ENCODE assay signal across 20 mouse cellular contexts in the genomic region with DNA sequence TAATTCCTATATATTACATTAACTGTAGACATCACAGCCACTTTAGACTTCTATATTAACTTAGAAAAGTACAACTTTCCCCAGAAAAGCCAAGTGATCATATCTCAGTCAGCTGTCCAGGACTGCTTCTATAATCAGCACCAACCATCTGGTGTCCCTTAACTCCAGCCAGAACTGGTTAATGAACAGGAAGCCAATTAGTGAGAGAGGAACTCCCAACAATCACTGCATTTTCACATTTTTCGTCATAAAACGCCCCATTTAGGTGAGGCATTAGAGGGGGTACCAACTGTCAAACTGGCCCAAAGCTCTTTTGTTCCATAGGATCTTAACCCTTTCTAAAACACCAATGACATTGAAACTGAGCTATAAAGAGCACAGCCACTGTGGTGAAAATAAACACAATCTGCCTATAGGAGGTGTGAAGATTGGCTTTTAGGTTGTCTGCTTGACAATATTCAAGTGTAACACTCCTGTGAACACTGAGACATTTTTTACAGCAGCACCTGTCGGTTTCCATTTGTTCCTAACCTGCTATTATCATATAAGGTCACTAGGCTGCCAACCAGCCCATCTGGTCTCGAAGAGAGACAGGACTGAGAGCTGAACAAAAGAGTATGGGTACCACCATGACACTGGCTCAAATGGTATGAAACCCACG.
DNase-seq lines count a peak whose midpoint lies in the region; ATAC-seq and TF ChIP-seq lines count a peak whose summit lies in the region.
"Had no signal": no experiment of that assay in that cellular context is flagged by ENCODE, and none has a peak within 500 bp of the region (broad histone marks: within the 10 kb centered on the region; RNA-seq: fewer than 3 reads in every experiment).

No protein-coding gene starts in this region.

- TF ChIP-seq CTCF in forebrain, postnatal 0 days (IDR thresholded peaks at IDR 0.05; ENCODE audit: low read depth) = no peak
- no peak for TF ChIP-seq CTCF in stomach, postnatal 0 days (IDR thresholded peaks at IDR 0.05; ENCODE audit: low read depth)

- WGBS in forebrain, embryonic 11.5 days = 82% methylated on average over 5 of the region's 5 CpGs
- 86% methylated on average over 5 of the region's 5 CpGs for WGBS in forebrain, embryonic 10.5 days
- 80% methylated on average over 5 of the region's 5 CpGs for WGBS in neural tube, embryonic 15.5 days
- 50% methylated on average over 5 of the region's 5 CpGs for WGBS in forebrain, postnatal 0 days
- WGBS in stomach, postnatal 0 days = 89% methylated on average over 5 of the region's 5 CpGs

- no peaks in the 10 kb centered on the region for H3K27me3 ChIP-seq in forebrain, embryonic 11.5 days (ENCODE audit: control insufficient read depth, insufficient read depth, low read length)
- no peaks in the 10 kb centered on the region for H3K27me3 ChIP-seq in forebrain, embryonic 10.5 days (ENCODE audit: poor library complexity, severe bottlenecking)
- H3K27me3 ChIP-seq in neural tube, embryonic 15.5 days (replicated peaks) = no peaks in the 10 kb centered on the region
- H3K27me3 ChIP-seq in forebrain, postnatal 0 days (ENCODE audit: insufficient read depth, low read length) = no peaks in the 10 kb centered on the region
- H3K27me3 ChIP-seq in stomach, postnatal 0 days (ENCODE audit: control insufficient read depth, insufficient read depth, low read length) = no peaks in the 10 kb centered on the region
- H3K27me3 ChIP-seq: embryonic facial prominence, embryonic 13.5 days; heart, embryonic 15.5 days; hindbrain, embryonic 13.5 days had no signal

- TF ChIP-seq EP300 in stomach, postnatal 0 days (optimal IDR thresholded peaks at IDR 0.05) = no peak

- peak; percentile 67 for ATAC-seq in forebrain, embryonic 11.5 days (replicated peaks; ENCODE audit: low FRiP score)
- peak; percentile 53; the same call in 1 of the 2 replicates for ATAC-seq in neural tube, embryonic 15.5 days (ENCODE audit: low FRiP score)
- peak; percentile 80 for ATAC-seq in forebrain, postnatal 0 days
- no peak for ATAC-seq in stomach, postnatal 0 days (ENCODE audit: low FRiP score, low TSS enrichment)

- no peak for DNase-seq in forebrain, embryonic 11.5 days (ENCODE audit: low spot score)
- no peak for DNase-seq in forebrain, embryonic 10.5 days (ENCODE audit: extremely low spot score, low spot score)
- DNase-seq in neural tube, embryonic 10.5 days (ENCODE audit: extremely low spot score, low spot score) = no peak
- DNase-seq in cerebellum, postnatal 14 days = peak; percentile 40 to 70
- peak; percentile 64 for DNase-seq in forebrain, postnatal 0 days
- DNase-seq in yolk sac, embryonic 10.5 days (ENCODE audit: low spot score) = no peak
- DNase-seq in stomach, postnatal 0 days (ENCODE audit: low spot score) = no peak
- DNase-seq: gastrocnemius, adult 2 months; heart, adult 18-20 months; kidney, adult 2 months; kidney, postnatal 14 days; liver; lung, adult 18-20 months; lung, postnatal 36 days; right cerebral cortex, postnatal 4 days; thymus, adult 2 months had no signal

- no peaks in the 10 kb centered on the region for H3K36me3 ChIP-seq in forebrain, embryonic 11.5 days (ENCODE audit: control insufficient read depth, insufficient read depth, low read length)
- H3K36me3 ChIP-seq in forebrain, embryonic 10.5 days (replicated peaks) = peaks cover 24% of the 10 kb centered on the region
- H3K36me3 ChIP-seq in neural tube, embryonic 15.5 days = peaks cover 17% of the 10 kb centered on the region
- H3K36me3 ChIP-seq in forebrain, postnatal 0 days (ENCODE audit: insufficient read depth) = peaks cover 13% of the 10 kb centered on the region; the same call in 1 of the 2 replicates
- peaks cover 9% of the 10 kb centered on the region; the same call in 1 of the 2 replicates for H3K36me3 ChIP-seq in stomach, postnatal 0 days (ENCODE audit: control insufficient read depth, insufficient read depth, low read length)

- no peak overlapping the region for H3K9ac ChIP-seq in forebrain, embryonic 11.5 days (ENCODE audit: low read length)
- H3K9ac ChIP-seq in neural tube, embryonic 15.5 days (replicated peaks) = no peak overlapping the region
- H3K9ac ChIP-seq in forebrain, postnatal 0 days = no peak overlapping the region
- no peak overlapping the region for H3K9ac ChIP-seq in stomach, postnatal 0 days (ENCODE audit: low read length)
- H3K9ac ChIP-seq: embryonic facial prominence, embryonic 13.5 days; heart, embryonic 15.5 days; hindbrain, embryonic 13.5 days had no signal

- no peak overlapping the region for H3K4me3 ChIP-seq in forebrain, embryonic 11.5 days (ENCODE audit: low read depth, low read length)
- H3K4me3 ChIP-seq in forebrain, embryonic 10.5 days = no peak overlapping the region
- no peak overlapping the region for H3K4me3 ChIP-seq in neural tube, embryonic 15.5 days (replicated peaks)
- H3K4me3 ChIP-seq in forebrain, postnatal 0 days (ENCODE audit: low read depth, low read length) = no peak overlapping the region
- H3K4me3 ChIP-seq in stomach, postnatal 0 days (ENCODE audit: low read depth, low read length) = no peak overlapping the region
- H3K4me3 ChIP-seq: embryonic facial prominence, embryonic 13.5 days; gastrocnemius, adult 2 months; heart, embryonic 15.5 days; hindbrain, embryonic 13.5 days had no signal

- no peak overlapping the region for H3K4me2 ChIP-seq in forebrain, embryonic 11.5 days (ENCODE audit: low read depth, low read length, severe bottlenecking)
- no peak overlapping the region for H3K4me2 ChIP-seq in neural tube, embryonic 15.5 days
- no peak overlapping the region for H3K4me2 ChIP-seq in forebrain, postnatal 0 days (ENCODE audit: low read depth)
- H3K4me2 ChIP-seq in stomach, postnatal 0 days (replicated peaks; ENCODE audit: low read depth) = no peak overlapping the region
- H3K4me2 ChIP-seq: embryonic facial prominence, embryonic 13.5 days; heart, embryonic 15.5 days; hindbrain, embryonic 13.5 days had no signal

- H3K27ac ChIP-seq in forebrain, embryonic 11.5 days (ENCODE audit: low read depth, low read length) = 0 out of 2 replicates have a peak overlapping the region, but pooled peaks have one; percentile 12
- H3K27ac ChIP-seq in forebrain, embryonic 10.5 days = no peak overlapping the region
- no peak overlapping the region for H3K27ac ChIP-seq in neural tube, embryonic 15.5 days (replicated peaks)
- H3K27ac ChIP-seq in forebrain, postnatal 0 days (ENCODE audit: low read depth, low read length) = no peak overlapping the region
- no peak overlapping the region for H3K27ac ChIP-seq in stomach, postnatal 0 days (replicated peaks)
- H3K27ac ChIP-seq: embryonic facial prominence, embryonic 13.5 days; gastrocnemius, adult 2 months; heart, embryonic 15.5 days; hindbrain, embryonic 13.5 days had no signal

- no peaks in the 10 kb centered on the region for H3K9me3 ChIP-seq in forebrain, embryonic 11.5 days (ENCODE audit: control insufficient read depth, low read length)
- no peaks in the 10 kb centered on the region for H3K9me3 ChIP-seq in forebrain, embryonic 10.5 days
- no peaks in the 10 kb centered on the region for H3K9me3 ChIP-seq in neural tube, embryonic 15.5 days (replicated peaks)
- no peaks in the 10 kb centered on the region for H3K9me3 ChIP-seq in forebrain, postnatal 0 days (ENCODE audit: low read length)
- H3K9me3 ChIP-seq in stomach, postnatal 0 days (ENCODE audit: control insufficient read depth, low read length) = no peaks in the 10 kb centered on the region
- H3K9me3 ChIP-seq: embryonic facial prominence, embryonic 13.5 days; heart, embryonic 15.5 days; hindbrain, embryonic 13.5 days had no signal

- no peaks in the 10 kb centered on the region for H3K4me1 ChIP-seq in forebrain, embryonic 11.5 days (replicated peaks; ENCODE audit: control insufficient read depth, insufficient read depth, low read length)
- no peaks in the 10 kb centered on the region for H3K4me1 ChIP-seq in forebrain, embryonic 10.5 days
- no peaks in the 10 kb centered on the region for H3K4me1 ChIP-seq in neural tube, embryonic 15.5 days
- no peaks in the 10 kb centered on the region for H3K4me1 ChIP-seq in forebrain, postnatal 0 days (ENCODE audit: insufficient read depth)
- no peaks in the 10 kb centered on the region for H3K4me1 ChIP-seq in stomach, postnatal 0 days (replicated peaks; ENCODE audit: control insufficient read depth, insufficient read depth)
- H3K4me1 ChIP-seq: embryonic facial prominence, embryonic 13.5 days; heart, embryonic 15.5 days; hindbrain, embryonic 13.5 days had no signal

Comparison
In these comparisons a context has a peak if more than half of its experiments do, and no peak if none do; other contexts are left out.
1. DNase-seq: peak in cerebellum, postnatal 14 days (2 of 2) and forebrain, postnatal 0 days (single experiment); none in forebrain, embryonic 11.5 days (single experiment), forebrain, embryonic 10.5 days (single experiment), neural tube, embryonic 10.5 days (single experiment), yolk sac, embryonic 10.5 days (single experiment) and stomach, postnatal 0 days (single experiment).